Mouse (Mus musculus) neural tube, embryonic 12.5 days (tissue): Measurements from ENCODE around the gene Ctnnbl1. TPM values are rescaled to one million over a fixed set of nuclear protein-coding genes. Genes with fewer than 3 reads are reported as not detected.

Source experiments
- ATAC-seq: fragments of 200-750 bp; cut with Nextera tagmentation; 2 replicates; pipeline ENCODE4 v1.8.0; 2017; ENCODE audit warnings: low read depth, mild to moderate bottlenecking, moderate TSS enrichment, moderate library complexity; ENCODE audit not compliant: low FRiP score
- H3K27ac ChIP-seq: fragments of 300-500 bp; sonication (generic); 2 replicates; pipeline ENCODE4 v1.5.1; 2016
- H3K27me3 ChIP-seq: fragments of 300-500 bp; sonication (generic); replicated peaks from 2 replicates; pipeline ENCODE4 v1.6.1; 2016; ENCODE audit warnings: mild to moderate bottlenecking
- H3K36me3 ChIP-seq: fragments of 300-500 bp; sonication (generic); 2 replicates; pipeline ENCODE4 v1.6.1; 2016; ENCODE audit warnings: mild to moderate bottlenecking
- H3K4me1 ChIP-seq: fragments of 300-500 bp; sonication (generic); 2 replicates; pipeline ENCODE4 v1.6.1; 2016
- H3K4me2 ChIP-seq: fragments of 300-500 bp; sonication (generic); replicated peaks from 2 replicates; pipeline ENCODE4 v1.6.1; 2016; ENCODE audit warnings: mild to moderate bottlenecking
- H3K4me3 ChIP-seq: fragments of 300-500 bp; sonication (generic); 2 replicates; pipeline ENCODE4 v1.5.1; 2016
- H3K9ac ChIP-seq: fragments of 300-500 bp; sonication (generic); 2 replicates; pipeline ENCODE4 v1.6.1; 2016; ENCODE audit warnings: mild to moderate bottlenecking
- H3K9me3 ChIP-seq: fragments of 300-500 bp; sonication (generic); 2 replicates; pipeline ENCODE4 v1.6.1; 2016; ENCODE audit warnings: mild to moderate bottlenecking
- WGBS: fragments of 180-500 bp; shearing (Covaris S2); methylation state at CpG from one replicate; pipeline ENCODE4 v1.1.7; 2016; 5-methylcytosine and 5-hydroxymethylcytosine counted together
- polyA plus RNA-seq: library from polyadenylated mRNA; unstranded; fragments of >200 nt; fragmentation: Nextera tagmentation; extraction: Ambion mirVana; gene quantifications from 2 replicates; pipeline ENCODE4 v1.2.1, GENCODE M21; 2016

The Ctnnbl1 gene
- polyA plus RNA-seq, 1 experiment from 2014 or later = 80.2 TPM

- Histone ChIP-seq H3K27ac (no peak overlapping the region), H3K36me3 (peaks cover 6% of the 10 kb centered on the region; the same call in 1 of the 2 replicates), H3K4me2 (no peak overlapping the region), H3K4me1 (no peaks in the 10 kb centered on the region), H3K27me3 (no peaks in the 10 kb centered on the region), H3K4me3 (no peak overlapping the region), H3K9ac (no peak overlapping the region), H3K9me3 (no peaks in the 10 kb centered on the region)
- ATAC-seq = no peak
- WGBS = 97% methylated on average over 3 of the region's 3 CpGs
Measured at GRCm38 (mm10) chr2:157867126-157867525, 129.9 kb downstream of the Ctnnbl1 start.

DNA sequence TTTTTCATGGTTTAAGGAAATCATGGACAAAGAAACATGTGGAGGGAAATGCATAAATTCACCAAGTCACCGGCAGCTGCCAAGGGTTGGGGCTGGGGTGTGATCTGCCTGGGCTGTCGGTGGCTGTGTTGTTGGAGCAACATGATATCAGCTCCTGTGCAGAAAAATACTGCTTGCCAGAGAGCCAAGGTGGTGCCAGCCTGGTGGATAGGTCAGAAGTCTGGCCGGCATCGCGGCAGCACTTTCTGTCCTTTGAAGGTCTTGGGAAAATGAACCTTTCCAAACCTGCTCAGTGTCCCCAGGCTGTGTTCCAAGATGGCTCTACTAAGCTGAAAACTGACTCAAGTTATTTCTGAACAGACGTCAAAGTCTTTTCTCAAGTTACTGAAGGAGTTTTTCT, 133.0 kb downstream of the Ctnnbl1 start:
- no peaks in the 10 kb centered on the region for H3K27me3 ChIP-seq
- no peak overlapping the region for H3K4me3 ChIP-seq
- WGBS = 93% methylated on average over 6 of the region's 6 CpGs
- H3K27ac ChIP-seq = no peak overlapping the region
- no peaks in the 10 kb centered on the region for H3K4me1 ChIP-seq
- no peak overlapping the region for H3K4me2 ChIP-seq
- ATAC-seq = no peak
- peaks cover 15% of the 10 kb centered on the region for H3K36me3 ChIP-seq
- H3K9ac ChIP-seq = no peak overlapping the region
- H3K9me3 ChIP-seq = no peaks in the 10 kb centered on the region

GRCm38 (mm10) chr2:157873223-157873622, 136.0 kb downstream of the Ctnnbl1 start:
- Histone ChIP-seq H3K9me3 (no peaks in the 10 kb centered on the region), H3K36me3 (peaks cover 15% of the 10 kb centered on the region), H3K9ac (no peak overlapping the region), H3K27ac (no peak overlapping the region), H3K4me3 (no peak overlapping the region), H3K27me3 (no peaks in the 10 kb centered on the region), H3K4me1 (no peaks in the 10 kb centered on the region), H3K4me2 (no peak overlapping the region)
- no peak for ATAC-seq
- 78% methylated on average over 6 of the region's 6 CpGs for WGBS

DNA sequence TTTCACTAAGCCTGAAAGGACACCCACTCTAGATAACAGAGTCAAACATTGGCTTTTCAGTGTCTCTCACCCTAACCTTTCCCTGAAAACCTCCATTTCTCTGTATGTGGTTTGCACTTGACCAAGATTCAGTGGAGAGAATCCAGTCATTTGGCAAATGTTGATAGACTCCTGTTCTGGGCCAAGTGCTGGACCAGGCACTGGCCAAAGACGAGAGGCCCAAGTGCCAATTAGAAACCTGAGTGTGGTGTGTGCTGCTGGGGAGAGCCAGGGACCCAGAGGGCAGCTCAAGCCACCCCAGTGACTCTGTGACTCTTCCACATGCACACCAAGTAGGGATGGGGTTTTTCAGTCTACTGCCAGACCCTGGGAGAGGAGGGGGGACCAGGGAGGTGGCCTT, 136.5 kb downstream of the Ctnnbl1 start:
- Histone ChIP-seq H3K4me1 (no peaks in the 10 kb centered on the region), H3K27me3 (no peaks in the 10 kb centered on the region), H3K27ac (no peak overlapping the region), H3K36me3 (peaks cover 15% of the 10 kb centered on the region), H3K9ac (no peak overlapping the region), H3K9me3 (no peaks in the 10 kb centered on the region), H3K4me2 (no peak overlapping the region), H3K4me3 (no peak overlapping the region)
- ATAC-seq = no peak
- WGBS = 88% methylated on average over 1 of the region's 1 CpGs

DNA sequence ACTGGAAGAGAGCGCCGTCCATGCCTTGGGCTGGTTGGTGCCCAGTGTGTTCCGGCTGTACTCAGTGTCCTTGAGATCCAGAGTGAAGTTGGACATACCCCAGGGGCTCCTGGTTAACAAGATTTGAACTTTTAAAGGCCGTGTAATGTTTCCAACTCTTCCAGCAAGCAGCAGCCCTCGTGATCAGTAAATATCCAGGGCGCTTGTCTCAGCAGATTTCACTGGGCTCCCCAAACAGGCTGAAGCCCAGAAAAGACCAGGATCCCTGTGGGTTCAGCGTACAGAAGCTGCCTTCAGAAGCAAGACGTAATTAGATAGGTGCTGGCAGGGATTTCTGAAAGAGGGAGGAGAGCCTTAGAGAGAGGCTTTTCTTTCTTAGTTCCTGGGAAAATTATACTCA, 137.9 kb downstream of the Ctnnbl1 start:
- Histone ChIP-seq H3K4me3 (no peak overlapping the region), H3K4me1 (no peaks in the 10 kb centered on the region), H3K27me3 (no peaks in the 10 kb centered on the region), H3K27ac (no peak overlapping the region), H3K36me3 (peaks cover 15% of the 10 kb centered on the region), H3K4me2 (no peak overlapping the region), H3K9ac (no peak overlapping the region), H3K9me3 (no peaks in the 10 kb centered on the region)
- ATAC-seq = no peak
- 83% methylated on average over 8 of the region's 8 CpGs for WGBS

DNA sequence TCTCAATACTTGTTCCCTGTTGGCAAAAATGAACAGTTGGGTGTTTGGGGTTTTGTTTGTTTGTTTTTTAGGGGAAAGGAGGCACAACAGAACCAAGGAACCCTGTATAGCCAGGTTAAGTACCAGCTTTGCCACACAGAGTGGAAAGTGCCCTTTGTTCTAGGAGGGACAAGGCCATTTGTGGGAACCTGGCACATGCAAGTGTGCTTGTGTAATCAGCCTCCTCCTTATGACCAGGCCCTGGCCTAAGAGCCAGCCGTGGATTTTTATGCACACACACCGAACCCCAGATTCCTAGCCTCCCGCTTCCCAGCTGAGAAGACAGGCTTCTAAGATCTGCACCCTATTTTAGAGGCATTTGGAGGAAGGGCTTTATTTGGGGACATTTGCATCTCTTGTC, 140.2 kb downstream of the Ctnnbl1 start:
- Histone ChIP-seq H3K27ac (no peak overlapping the region), H3K4me3 (no peak overlapping the region), H3K9me3 (no peaks in the 10 kb centered on the region), H3K9ac (no peak overlapping the region), H3K36me3 (peaks cover 9% of the 10 kb centered on the region; the same call in 1 of the 2 replicates), H3K4me2 (no peak overlapping the region), H3K27me3 (no peaks in the 10 kb centered on the region), H3K4me1 (peaks cover 20% of the 10 kb centered on the region)
- 91% methylated on average over 3 of the region's 3 CpGs for WGBS
- ATAC-seq = no peak

DNA sequence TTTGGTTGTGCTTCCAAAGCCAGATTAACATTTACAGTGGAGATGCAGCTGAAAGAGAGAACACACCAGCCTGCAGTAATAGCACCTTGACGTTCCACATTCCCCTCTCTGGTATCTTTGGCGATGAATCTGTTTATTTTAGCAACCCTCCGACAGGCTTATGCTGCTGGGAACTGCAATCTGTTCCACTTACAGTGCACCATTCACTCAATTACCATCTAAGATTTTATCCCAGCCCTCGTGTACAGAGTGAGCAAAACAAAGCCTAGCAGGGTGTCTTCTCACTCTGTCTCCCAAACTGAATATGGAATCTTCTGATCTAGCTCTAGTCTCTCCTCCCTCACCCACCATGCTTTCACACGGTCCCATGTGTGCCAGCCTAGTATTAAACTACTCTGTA, 140.8 kb downstream of the Ctnnbl1 start:
- Histone ChIP-seq H3K36me3 (peaks cover 3% of the 10 kb centered on the region; the same call in 1 of the 2 replicates), H3K27me3 (no peaks in the 10 kb centered on the region), H3K9ac (no peak overlapping the region), H3K27ac (no peak overlapping the region), H3K4me3 (no peak overlapping the region), H3K4me1 (peaks cover 22% of the 10 kb centered on the region), H3K4me2 (no peak overlapping the region), H3K9me3 (no peaks in the 10 kb centered on the region)
- ATAC-seq = no peak
- WGBS = 65% methylated on average over 5 of the region's 5 CpGs

GRCm38 (mm10) chr2:157881939-157882338, 144.7 kb downstream of the Ctnnbl1 start:
- Histone ChIP-seq H3K4me2 (no peak overlapping the region; the same call in 1 of the 2 replicates), H3K36me3 (peaks cover 21% of the 10 kb centered on the region), H3K27me3 (0 out of 2 replicates have a peak, but pooled peaks cover 12% of the 10 kb centered on the region), H3K4me1 (peaks cover 36% of the 10 kb centered on the region), H3K4me3 (no peak overlapping the region), H3K27ac (no peak overlapping the region), H3K9me3 (no peaks in the 10 kb centered on the region), H3K9ac (no peak overlapping the region)
- 6% methylated on average over 11 of the region's 11 CpGs for WGBS
- peak; percentile 44 for ATAC-seq

DNA sequence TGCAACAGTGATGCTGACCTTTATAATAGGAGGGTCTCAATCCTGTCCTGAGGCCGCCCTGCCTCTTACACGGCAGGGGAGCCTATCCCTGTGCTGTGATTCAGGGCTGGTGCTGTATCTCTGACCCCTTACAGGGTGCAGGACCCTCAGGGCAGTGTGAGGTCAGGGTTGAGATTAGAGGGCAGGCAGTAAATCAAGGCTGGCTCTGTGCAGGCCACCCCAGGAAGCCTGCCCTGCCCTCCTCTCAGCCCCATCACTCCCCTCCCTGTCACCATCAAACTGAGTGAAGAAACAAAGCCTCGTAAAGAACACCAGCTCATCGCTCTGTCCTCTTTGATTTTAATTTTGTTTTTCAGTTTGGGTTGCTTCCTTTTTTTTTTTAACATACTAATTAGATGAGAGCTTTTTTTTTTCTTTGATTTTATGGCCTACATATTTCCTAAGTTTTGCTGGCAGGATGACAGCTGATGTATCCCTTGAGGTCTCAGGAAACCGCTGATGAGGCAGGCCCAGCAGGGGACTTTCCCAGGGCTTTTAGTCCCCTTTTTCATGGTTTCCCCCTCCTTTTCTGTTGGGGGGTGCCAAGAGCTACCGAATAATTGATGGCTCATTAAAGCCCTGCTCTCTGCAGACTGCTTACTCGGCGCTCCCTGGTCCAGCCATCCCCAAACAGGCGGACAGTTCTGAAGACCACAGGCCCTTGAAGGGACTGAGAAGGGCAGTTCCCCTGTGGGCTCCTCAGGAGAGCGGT, 150.2 kb downstream of the Ctnnbl1 start:
- Histone ChIP-seq H3K27me3 (0 out of 2 replicates have a peak, but pooled peaks cover 12% of the 10 kb centered on the region), H3K4me2 (0 out of 2 replicates have a peak overlapping the region, but pooled peaks have one; percentile 22), H3K4me3 (no peak overlapping the region), H3K27ac (peak overlapping the region; percentile 34; the same call in 1 of the 2 replicates), H3K9me3 (no peaks in the 10 kb centered on the region), H3K36me3 (peaks cover 21% of the 10 kb centered on the region), H3K4me1 (peaks cover 47% of the 10 kb centered on the region), H3K9ac (0 out of 2 replicates have a peak overlapping the region, but pooled peaks have one; percentile 35)
- peak; percentile 68 for ATAC-seq
- WGBS = 5% methylated on average over 10 of the region's 10 CpGs

DNA sequence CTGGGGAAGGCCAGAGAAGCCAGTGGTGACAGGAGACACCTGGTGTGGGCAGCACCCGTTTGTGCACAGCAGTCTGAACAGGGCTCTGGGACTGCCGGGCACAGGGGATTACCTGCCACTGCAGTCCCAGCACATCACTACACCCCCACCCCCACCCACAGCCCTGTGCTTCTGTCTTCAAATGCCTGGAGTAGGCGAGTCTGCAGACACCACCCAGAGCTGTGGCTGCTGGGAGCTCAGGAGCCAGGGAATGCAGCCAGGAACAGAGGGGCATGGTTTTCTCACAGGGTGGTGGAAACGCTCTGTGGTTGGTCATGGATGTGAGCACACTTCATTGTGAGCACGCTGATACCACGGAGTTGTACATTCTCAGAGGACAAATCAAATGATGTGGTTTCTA, 154.0 kb downstream of the Ctnnbl1 start:
- Histone ChIP-seq H3K4me1 (peaks cover 46% of the 10 kb centered on the region), H3K9me3 (no peaks in the 10 kb centered on the region), H3K27me3 (0 out of 2 replicates have a peak, but pooled peaks cover 5% of the 10 kb centered on the region), H3K9ac (no peak overlapping the region), H3K4me2 (no peak overlapping the region), H3K36me3 (no peaks in the 10 kb centered on the region; the same call in 1 of the 2 replicates), H3K4me3 (no peak overlapping the region), H3K27ac (no peak overlapping the region)
- WGBS = 82% methylated on average over 6 of the region's 6 CpGs
- no peak for ATAC-seq

- ATAC-seq = no peak
- no peaks in the 10 kb centered on the region; the same call in 1 of the 2 replicates for H3K36me3 ChIP-seq
- no peak overlapping the region for H3K4me3 ChIP-seq
- no peak overlapping the region for H3K27ac ChIP-seq
- H3K4me2 ChIP-seq = no peak overlapping the region
- H3K27me3 ChIP-seq = 0 out of 2 replicates have a peak, but pooled peaks cover 12% of the 10 kb centered on the region
- no peaks in the 10 kb centered on the region for H3K9me3 ChIP-seq
- peaks cover 9% of the 10 kb centered on the region for H3K4me1 ChIP-seq
- 80% methylated on average over 4 of the region's 4 CpGs for WGBS
- no peak overlapping the region for H3K9ac ChIP-seq
Measured at GRCm38 (mm10) chr2:157897131-157897530, 159.9 kb downstream of the Ctnnbl1 start.

- Histone ChIP-seq H3K36me3 (no peaks in the 10 kb centered on the region), H3K4me1 (peaks cover 25% of the 10 kb centered on the region), H3K9me3 (no peaks in the 10 kb centered on the region), H3K9ac (no peak overlapping the region), H3K27me3 (peaks cover 41% of the 10 kb centered on the region), H3K27ac (no peak overlapping the region), H3K4me2 (peak overlapping the region; percentile 69), H3K4me3 (no peak overlapping the region)
- 1% methylated on average over 16 of the region's 16 CpGs for WGBS
- ATAC-seq = no peak
Measured at GRCm38 (mm10) chr2:157913204-157913636, 176.0 kb downstream of the Ctnnbl1 start.
